ENCODE assay signal across 9 mouse cellular contexts in the genomic region with DNA sequence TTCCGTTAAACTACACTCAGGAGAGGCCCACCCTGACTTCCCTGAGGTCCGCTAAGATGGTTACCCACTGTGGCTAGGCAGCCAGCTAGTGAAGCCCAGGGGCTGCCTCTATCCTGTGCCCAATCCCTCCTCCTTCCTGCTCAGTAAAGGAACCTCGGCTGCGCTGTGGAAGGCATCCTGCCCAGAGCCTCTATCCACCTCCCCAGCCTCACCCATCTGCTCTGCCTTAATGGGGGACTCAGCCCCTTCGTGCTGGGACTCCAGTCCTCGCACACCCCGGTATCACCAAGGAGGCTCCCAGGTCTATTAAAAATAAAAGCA. TPM values are rescaled to one million over a fixed set of nuclear protein-coding genes. Genes with fewer than 3 reads are reported as not detected.
DNase-seq lines count a peak whose midpoint lies in the region; ATAC-seq lines count a peak whose summit lies in the region.
"Had no signal": no experiment of that assay in that cellular context is flagged by ENCODE, and none has a peak within 500 bp of the region (broad histone marks: within the 10 kb centered on the region; RNA-seq: fewer than 3 reads in every experiment).

No protein-coding gene starts in this region.

- peaks cover 26% of the 10 kb centered on the region for H3K4me1 ChIP-seq in kidney, embryonic 15.5 days
- H3K4me1 ChIP-seq in embryonic facial prominence, embryonic 13.5 days, result peaks cover 20% of the 10 kb centered on the region
- H3K4me1 ChIP-seq in limb, embryonic 13.5 days, result peaks cover 24% of the 10 kb centered on the region
- H3K4me1 ChIP-seq in stomach, embryonic 14.5 days (ENCODE audit: control insufficient read depth, insufficient read depth, low read length), result peaks cover 8% of the 10 kb centered on the region

- H3K9ac ChIP-seq in kidney, embryonic 15.5 days, result no peak overlapping the region
- H3K9ac ChIP-seq in embryonic facial prominence, embryonic 13.5 days, result peak overlapping the region; percentile 77
- H3K9ac ChIP-seq in limb, embryonic 13.5 days, result peak overlapping the region; percentile 73
- H3K9ac ChIP-seq in stomach, embryonic 14.5 days (replicated peaks; ENCODE audit: low read depth, low read length), result no peak overlapping the region

- DNase-seq in kidney, adult 9 months, result no peak
- DNase-seq in T-cell, adult 2 months (ENCODE audit: low spot score), result peak; percentile 42
- no peak for DNase-seq in adrenal gland, adult 2 months
- no peak for DNase-seq in layer of hippocampus, adult 11-12 months (ENCODE audit: low spot score)

- ATAC-seq in kidney, embryonic 15.5 days (replicated peaks; ENCODE audit: low FRiP score), result no peak
- no peak for ATAC-seq in embryonic facial prominence, embryonic 13.5 days (ENCODE audit: insufficient number of reproducible peaks, insufficient read depth, low FRiP score, low TSS enrichment, low read depth)
- no peak for ATAC-seq in limb, embryonic 13.5 days (ENCODE audit: low FRiP score, low read depth)
- no peak for ATAC-seq in stomach, embryonic 14.5 days (ENCODE audit: insufficient number of reproducible peaks, insufficient read depth, low FRiP score, low read depth)
- ATAC-seq: Patski had no signal

- H3K4me2 ChIP-seq in kidney, embryonic 15.5 days, result peak overlapping the region; percentile 95
- peak overlapping the region; percentile 98 for H3K4me2 ChIP-seq in embryonic facial prominence, embryonic 13.5 days
- H3K4me2 ChIP-seq in limb, embryonic 13.5 days (replicated peaks), result peak overlapping the region; percentile 99
- peak overlapping the region; percentile 52; the same call in 1 of the 2 replicates for H3K4me2 ChIP-seq in stomach, embryonic 14.5 days (replicated peaks; ENCODE audit: low read depth, low read length)

- 0 out of 2 replicates have a peak, but pooled peaks cover 9% of the 10 kb centered on the region for H3K36me3 ChIP-seq in kidney, embryonic 15.5 days
- H3K36me3 ChIP-seq in embryonic facial prominence, embryonic 13.5 days, result 0 out of 2 replicates have a peak, but pooled peaks cover 10% of the 10 kb centered on the region
- H3K36me3 ChIP-seq in limb, embryonic 13.5 days, result no peaks in the 10 kb centered on the region
- H3K36me3 ChIP-seq in stomach, embryonic 14.5 days (ENCODE audit: control insufficient read depth, insufficient read depth, low read length), result no peaks in the 10 kb centered on the region

- no peak overlapping the region for H3K27ac ChIP-seq in kidney, embryonic 15.5 days
- no peak overlapping the region for H3K27ac ChIP-seq in embryonic facial prominence, embryonic 13.5 days
- no peak overlapping the region for H3K27ac ChIP-seq in limb, embryonic 13.5 days
- no peak overlapping the region for H3K27ac ChIP-seq in stomach, embryonic 14.5 days (ENCODE audit: low read length)

- WGBS in kidney, embryonic 15.5 days, result 12% methylated on average over 7 of the region's 7 CpGs
- WGBS in embryonic facial prominence, embryonic 13.5 days, result 11% methylated on average over 7 of the region's 7 CpGs
- WGBS in limb, embryonic 13.5 days, result 12% methylated on average over 7 of the region's 7 CpGs
- WGBS in stomach, embryonic 14.5 days, result 20% methylated on average over 7 of the region's 7 CpGs

- H3K27me3 ChIP-seq in kidney, embryonic 15.5 days, result peaks cover 44% of the 10 kb centered on the region
- H3K27me3 ChIP-seq in embryonic facial prominence, embryonic 13.5 days, result peaks cover 40% of the 10 kb centered on the region
- H3K27me3 ChIP-seq in limb, embryonic 13.5 days, result peaks cover 37% of the 10 kb centered on the region
- no peaks in the 10 kb centered on the region; the same call in 1 of the 2 replicates for H3K27me3 ChIP-seq in stomach, embryonic 14.5 days (ENCODE audit: control insufficient read depth, insufficient read depth, low read length)

- H3K4me3 ChIP-seq in kidney, embryonic 15.5 days (replicated peaks), result peak overlapping the region; percentile 49
- H3K4me3 ChIP-seq in embryonic facial prominence, embryonic 13.5 days, result peak overlapping the region; percentile 54
- H3K4me3 ChIP-seq in limb, embryonic 13.5 days, result peak overlapping the region; percentile 58
- peak overlapping the region; percentile 31; the same call in 1 of the 2 replicates for H3K4me3 ChIP-seq in stomach, embryonic 14.5 days (ENCODE audit: low read depth, low read length)

- no peaks in the 10 kb centered on the region for H3K9me3 ChIP-seq in kidney, embryonic 15.5 days (replicated peaks)
- H3K9me3 ChIP-seq in embryonic facial prominence, embryonic 13.5 days, result no peaks in the 10 kb centered on the region
- no peaks in the 10 kb centered on the region for H3K9me3 ChIP-seq in limb, embryonic 13.5 days
- H3K9me3 ChIP-seq in stomach, embryonic 14.5 days (ENCODE audit: control insufficient read depth, low read depth, low read length), result no peaks in the 10 kb centered on the region

RNA-seq across cellular contexts. Expression of gene Coro1a, which starts 3.9 kb away (rescaled TPM):
- polyA plus RNA-seq in kidney, embryonic 15.5 days (2015; fragmentation: Nextera tagmentation; extraction: Ambion mirVana), result 17.9 and 24.3 TPM in 2 replicates
- 33.3 and 35.8 TPM in 2 replicates for polyA plus RNA-seq in embryonic facial prominence, embryonic 13.5 days (2015; fragmentation: Nextera tagmentation; extraction: Ambion mirVana)
- polyA plus RNA-seq in limb, embryonic 13.5 days (2015; fragmentation: Nextera tagmentation; extraction: Ambion mirVana), result 34.1 and 36.6 TPM in 2 replicates
- 28.6 and 29.5 TPM in 2 replicates for polyA plus RNA-seq in stomach, embryonic 14.5 days (2014; fragmentation: Nextera tagmentation; extraction: Ambion mirVana)
- total RNA-seq in adrenal gland, adult 2 months (2021), result 10 to 100 TPM; 11.6 to 24.3 TPM
- 49.5 and 67.1 TPM in 2 replicates for polyA plus RNA-seq in adrenal gland, adult 2 months (2012; rRNA removed)

RNA-seq across cellular contexts. Expression of gene Slx1b, which starts 8.1 kb away (rescaled TPM):
- polyA plus RNA-seq in kidney, embryonic 15.5 days (2015; fragmentation: Nextera tagmentation; extraction: Ambion mirVana), result 12.9 and 13.1 TPM in 2 replicates
- polyA plus RNA-seq in embryonic facial prominence, embryonic 13.5 days (2015; fragmentation: Nextera tagmentation; extraction: Ambion mirVana), result 14.0 and 15.0 TPM in 2 replicates
- 15.2 and 15.9 TPM in 2 replicates for polyA plus RNA-seq in limb, embryonic 13.5 days (2015; fragmentation: Nextera tagmentation; extraction: Ambion mirVana)
- polyA plus RNA-seq in stomach, embryonic 14.5 days (2014; fragmentation: Nextera tagmentation; extraction: Ambion mirVana), result 7.1 and 8.4 TPM in 2 replicates
- 10 to 100 TPM; 11.3 to 13.5 TPM for total RNA-seq in adrenal gland, adult 2 months (2021)
- 35.0 and 35.7 TPM in 2 replicates for polyA plus RNA-seq in adrenal gland, adult 2 months (2012; rRNA removed)

RNA-seq across cellular contexts. Expression of gene Bola2, which starts 8.5 kb away (rescaled TPM):
- 144 and 146 TPM in 2 replicates for polyA plus RNA-seq in kidney, embryonic 15.5 days (2015; fragmentation: Nextera tagmentation; extraction: Ambion mirVana)
- polyA plus RNA-seq in embryonic facial prominence, embryonic 13.5 days (2015; fragmentation: Nextera tagmentation; extraction: Ambion mirVana), result 105 and 139 TPM in 2 replicates
- polyA plus RNA-seq in limb, embryonic 13.5 days (2015; fragmentation: Nextera tagmentation; extraction: Ambion mirVana), result 134 and 138 TPM in 2 replicates
- polyA plus RNA-seq in stomach, embryonic 14.5 days (2014; fragmentation: Nextera tagmentation; extraction: Ambion mirVana), result 118 and 127 TPM in 2 replicates
- total RNA-seq in adrenal gland, adult 2 months (2021), result 100 to 1,000 TPM; 101 to 104 TPM
- 44.1 and 48.7 TPM in 2 replicates for polyA plus RNA-seq in adrenal gland, adult 2 months (2012; rRNA removed)

RNA-seq across cellular contexts. Expression of gene Sult1a1, which starts 27.5 kb away (rescaled TPM):
- 6.2 and 8.3 TPM in 2 replicates for polyA plus RNA-seq in kidney, embryonic 15.5 days (2015; fragmentation: Nextera tagmentation; extraction: Ambion mirVana)
- 4.3 and 4.4 TPM in 2 replicates for polyA plus RNA-seq in embryonic facial prominence, embryonic 13.5 days (2015; fragmentation: Nextera tagmentation; extraction: Ambion mirVana)
- polyA plus RNA-seq in limb, embryonic 13.5 days (2015; fragmentation: Nextera tagmentation; extraction: Ambion mirVana), result 4.6 and 4.8 TPM in 2 replicates
- 5.8 and 7.0 TPM in 2 replicates for polyA plus RNA-seq in stomach, embryonic 14.5 days (2014; fragmentation: Nextera tagmentation; extraction: Ambion mirVana)
- 10 to 100 TPM; 48.1 to 52.7 TPM for total RNA-seq in adrenal gland, adult 2 months (2021)
- polyA plus RNA-seq in adrenal gland, adult 2 months (2012; rRNA removed), result 29.3 and 34.3 TPM in 2 replicates

RNA-seq across cellular contexts. Expression of gene Sgf29, which starts 54.6 kb away (rescaled TPM):
- 48.2 and 55.0 TPM in 2 replicates for polyA plus RNA-seq in kidney, embryonic 15.5 days (2015; fragmentation: Nextera tagmentation; extraction: Ambion mirVana)
- 48.9 and 62.9 TPM in 2 replicates for polyA plus RNA-seq in embryonic facial prominence, embryonic 13.5 days (2015; fragmentation: Nextera tagmentation; extraction: Ambion mirVana)
- polyA plus RNA-seq in limb, embryonic 13.5 days (2015; fragmentation: Nextera tagmentation; extraction: Ambion mirVana), result 56.8 and 63.8 TPM in 2 replicates
- 61.2 and 67.4 TPM in 2 replicates for polyA plus RNA-seq in stomach, embryonic 14.5 days (2014; fragmentation: Nextera tagmentation; extraction: Ambion mirVana)
- 10 to 100 TPM; 39.9 to 49.7 TPM for total RNA-seq in adrenal gland, adult 2 months (2021)
- 64.5 and 74.4 TPM in 2 replicates for polyA plus RNA-seq in adrenal gland, adult 2 months (2012; rRNA removed)

Comparison
In these comparisons a context has a peak if more than half of its experiments do, and no peak if none do; other contexts are left out.
1. H3K9ac ChIP-seq: peak in embryonic facial prominence, embryonic 13.5 days (single experiment) and limb, embryonic 13.5 days (single experiment); none in kidney, embryonic 15.5 days (single experiment) and stomach, embryonic 14.5 days (single experiment).
2. Peak in every context shown above with its lines, with median percentiles within 50 percentile points of each other: H3K4me2 ChIP-seq and H3K4me3 ChIP-seq.